Mouse (Mus musculus) telencephalon, adult 2 months (tissue): ENCODE measurements around the gene Ppp2r2c.

ENCODE experiments used
- DNase-seq: peaks from one replicate; pipeline ENCODE4 v3.0.0-alpha.2; 2011; ENCODE audit warnings: low read depth, low spot score

Ppp2r2c gene

DNA sequence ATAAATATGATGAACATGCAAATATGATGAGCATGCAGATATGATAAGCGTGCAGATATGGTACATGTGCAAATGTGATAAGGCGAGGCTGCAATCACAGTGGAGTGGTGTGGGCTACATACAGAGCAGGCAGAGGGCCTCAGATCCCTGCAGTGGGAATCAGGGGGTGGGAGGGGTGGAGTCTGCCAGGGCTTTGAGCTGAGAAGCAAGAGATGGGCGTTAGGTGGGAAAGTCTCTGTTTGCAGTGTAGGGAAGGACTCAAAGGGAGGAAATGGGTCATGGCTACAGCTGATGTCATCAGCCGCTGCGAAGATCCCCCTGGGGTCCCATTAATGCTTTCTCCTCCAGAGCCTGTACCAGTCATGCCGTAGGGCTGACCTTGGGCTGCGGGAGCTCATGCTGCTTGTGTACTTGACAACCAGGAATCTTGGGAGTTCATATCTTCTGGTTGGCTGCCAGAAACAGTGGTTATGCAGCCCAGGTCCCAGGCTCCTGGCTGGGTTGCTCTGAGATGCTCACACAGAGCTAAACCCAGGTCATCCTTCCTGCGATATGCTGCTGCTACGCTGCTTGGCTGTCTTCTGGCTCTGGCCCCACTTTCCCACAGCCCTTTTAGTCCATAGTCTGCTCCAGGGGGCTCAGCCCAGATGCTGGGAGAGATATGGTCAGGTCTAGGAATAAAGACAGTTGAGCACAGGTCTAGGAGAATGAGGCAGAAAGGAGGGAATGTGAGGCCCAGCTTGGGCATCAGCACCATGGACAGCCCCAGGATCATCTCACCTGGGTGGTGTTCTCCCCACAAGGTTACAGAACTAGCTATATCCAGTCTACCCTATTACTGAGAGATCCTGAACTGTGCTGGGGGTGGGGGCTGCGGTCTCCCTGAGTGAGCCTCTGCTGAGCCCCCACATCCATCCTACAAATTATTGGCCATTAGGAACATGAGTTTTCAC is 27.6 kb downstream of the Ppp2r2c start:
- DNase-seq: no peak

DNA sequence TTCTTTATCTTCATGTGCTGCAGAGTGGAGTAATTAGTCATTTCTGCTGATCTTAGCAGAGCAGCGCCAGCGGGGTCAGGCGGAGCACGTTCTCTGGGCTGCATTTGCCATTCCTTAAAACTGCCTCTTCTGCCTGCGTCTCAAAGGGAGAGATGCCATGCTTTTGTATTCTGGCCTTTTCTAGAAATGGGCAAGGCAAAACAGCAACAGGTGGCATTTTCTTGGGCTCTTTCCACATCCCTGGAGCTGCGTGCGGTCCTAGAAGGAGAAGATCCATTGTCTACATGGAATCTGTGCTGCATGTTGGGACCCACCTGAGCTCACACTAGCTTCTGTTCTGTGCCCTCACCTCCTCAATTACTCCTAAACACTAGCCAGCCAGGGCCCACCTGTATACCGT is 29.7 kb downstream of the Ppp2r2c start:
- DNase-seq: no peak

DNA sequence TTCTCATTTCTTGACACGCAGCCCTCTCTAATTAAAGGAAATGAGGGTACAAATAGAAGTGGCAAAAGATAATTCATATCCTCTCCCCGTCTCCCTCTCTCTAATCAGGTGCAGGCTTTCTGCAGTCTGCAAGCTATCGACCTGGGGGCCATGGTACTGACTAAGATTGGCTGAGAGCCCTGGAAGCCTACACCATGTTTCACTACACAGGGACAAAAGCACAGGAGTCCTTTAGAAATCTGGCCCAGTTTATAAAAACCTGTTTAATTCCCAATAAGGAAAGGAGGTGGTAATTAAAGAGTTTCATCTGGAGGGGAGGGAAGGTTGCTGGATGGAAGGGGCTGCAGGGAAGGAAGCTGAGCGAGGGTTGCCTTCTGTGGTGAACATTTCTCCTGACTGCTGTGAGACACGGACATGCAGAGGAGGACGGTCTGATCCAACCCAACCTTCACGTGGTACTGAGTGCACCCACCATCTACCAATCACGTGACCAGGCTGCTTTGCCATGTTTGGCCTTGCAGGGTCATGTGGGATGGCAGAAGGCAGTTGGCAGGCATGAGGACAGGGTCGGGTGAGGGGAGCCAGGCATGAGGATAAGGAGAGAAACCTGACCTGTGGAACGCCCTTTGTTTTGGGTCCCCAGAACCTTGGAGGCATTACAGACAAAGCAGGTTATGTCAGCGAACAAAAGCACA is 30.2 kb downstream of the Ppp2r2c start:
- DNase-seq: no peak

DNA sequence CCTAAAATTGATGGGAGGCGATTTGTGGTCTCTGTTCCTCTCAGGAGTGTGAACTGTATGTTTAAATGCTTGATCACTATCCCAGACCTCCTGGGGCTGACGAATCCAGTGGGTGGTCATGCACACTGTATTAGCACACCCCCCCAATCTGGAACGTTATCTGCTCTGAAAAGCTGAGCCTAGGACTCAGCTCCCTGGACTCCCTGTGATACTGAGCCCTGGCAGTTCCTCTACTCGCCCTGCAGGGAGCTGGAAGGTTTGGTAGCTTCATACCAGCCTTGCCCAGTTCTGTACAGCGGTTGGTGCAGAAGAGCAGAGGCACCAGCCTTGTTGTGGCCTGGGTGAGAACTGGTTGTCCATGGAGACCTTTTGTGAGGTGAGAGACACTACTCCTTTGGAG is 31.1 kb downstream of the Ppp2r2c start:
- no peak for DNase-seq

DNA sequence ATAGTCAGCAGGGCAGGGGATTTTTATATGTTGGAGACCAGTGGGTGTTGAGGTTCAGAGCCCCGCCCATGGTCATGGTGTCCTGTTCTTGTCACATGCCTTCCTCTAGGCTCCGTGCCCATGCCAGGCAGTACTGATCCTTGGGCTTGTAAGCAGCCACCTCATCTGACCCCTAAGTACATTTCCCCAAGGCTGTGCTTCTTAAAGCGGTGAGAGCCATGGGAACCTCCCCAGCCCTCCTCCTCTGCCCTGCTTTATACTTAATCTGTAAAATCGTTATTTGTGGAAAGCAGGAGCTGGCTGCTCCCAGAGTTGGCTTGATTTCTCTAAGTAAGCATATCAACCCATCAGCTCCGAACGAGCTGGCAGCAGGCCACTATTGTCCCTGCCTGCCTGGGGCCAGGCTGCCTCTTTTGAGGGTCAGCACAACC is 31.9 kb downstream of the Ppp2r2c start:
- DNase-seq: no peak

DNA sequence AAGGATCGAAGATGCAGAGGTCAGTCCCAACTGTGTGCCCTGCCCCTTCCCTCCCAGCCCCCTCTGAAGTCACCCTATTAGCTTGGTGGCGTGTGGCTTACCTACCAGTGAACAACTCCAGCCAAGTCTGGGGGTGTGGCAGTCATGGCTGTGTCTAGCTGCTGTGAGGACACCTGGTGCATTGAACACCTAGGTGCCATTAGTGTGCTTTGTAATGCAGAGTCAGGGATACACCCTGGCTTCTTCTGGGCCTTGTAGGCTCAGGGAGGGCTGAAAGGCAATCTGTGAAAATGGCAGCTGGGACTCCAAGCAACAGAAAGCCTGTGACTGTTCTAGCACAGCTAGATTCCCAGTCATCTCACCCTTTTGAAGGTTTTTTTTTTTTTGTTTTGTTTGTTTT is 34.5 kb downstream of the Ppp2r2c start:
- no peak for DNase-seq

DNA sequence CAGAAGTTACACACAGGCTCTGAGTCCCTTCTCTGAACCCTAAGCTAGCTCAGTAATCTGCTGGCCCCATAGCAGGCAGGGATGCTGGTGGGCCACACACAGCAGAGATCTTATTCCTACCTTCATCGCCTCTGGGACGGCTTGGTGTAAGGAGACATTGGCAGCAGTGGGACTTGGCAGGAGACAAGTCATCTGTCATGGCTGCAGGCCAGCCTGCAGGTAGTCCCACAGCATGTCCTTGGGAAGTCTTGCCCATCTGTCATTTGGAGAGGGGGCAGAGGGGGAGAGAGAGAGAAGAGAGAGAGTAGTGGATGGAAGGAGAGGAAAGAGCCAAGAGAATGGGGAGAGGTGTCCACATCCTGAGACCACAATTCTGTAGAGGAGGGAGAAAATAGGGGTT is 35.8 kb downstream of the Ppp2r2c start:
- DNase-seq: no peak

DNA sequence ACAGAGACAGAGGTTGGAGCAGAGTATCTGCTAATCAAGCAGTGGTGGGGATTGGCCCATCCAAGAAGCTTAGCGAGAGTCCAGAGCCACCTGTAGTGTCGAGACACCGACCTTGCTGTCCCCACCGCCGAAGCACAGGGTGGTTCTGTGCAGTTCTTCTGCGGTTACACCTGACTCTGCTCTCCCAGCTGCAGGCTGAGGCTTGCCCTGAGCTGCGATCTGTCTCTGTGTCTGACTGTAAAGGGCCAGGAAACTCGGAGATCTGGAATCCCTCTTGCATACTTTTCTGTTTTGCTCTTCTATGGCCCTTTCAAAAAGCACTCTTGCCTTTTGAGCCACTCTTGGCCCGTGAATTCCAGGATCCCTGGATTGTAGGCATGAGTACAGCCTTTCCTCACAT is 36.4 kb downstream of the Ppp2r2c start:
- no peak for DNase-seq

DNA sequence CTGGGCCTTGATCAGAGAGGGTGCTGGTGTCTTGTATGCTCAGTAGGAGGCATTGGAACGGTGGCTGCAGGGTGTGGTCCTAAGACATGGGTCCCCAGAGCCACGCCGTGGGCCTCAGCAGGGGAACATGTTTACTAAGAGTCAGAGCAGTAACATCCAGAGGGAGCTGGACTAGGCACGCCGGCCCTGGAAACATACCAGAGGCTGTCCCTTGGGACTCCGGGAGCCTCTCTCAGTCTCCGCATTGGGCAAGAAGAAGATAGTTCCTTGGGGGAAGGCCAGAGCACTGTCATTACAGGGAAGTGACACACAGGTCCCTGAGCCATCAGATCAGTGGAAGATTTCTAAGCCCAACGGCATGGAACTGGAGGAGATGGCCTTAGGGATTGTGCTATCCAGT is 36.9 kb downstream of the Ppp2r2c start:
- DNase-seq: no peak

DNA sequence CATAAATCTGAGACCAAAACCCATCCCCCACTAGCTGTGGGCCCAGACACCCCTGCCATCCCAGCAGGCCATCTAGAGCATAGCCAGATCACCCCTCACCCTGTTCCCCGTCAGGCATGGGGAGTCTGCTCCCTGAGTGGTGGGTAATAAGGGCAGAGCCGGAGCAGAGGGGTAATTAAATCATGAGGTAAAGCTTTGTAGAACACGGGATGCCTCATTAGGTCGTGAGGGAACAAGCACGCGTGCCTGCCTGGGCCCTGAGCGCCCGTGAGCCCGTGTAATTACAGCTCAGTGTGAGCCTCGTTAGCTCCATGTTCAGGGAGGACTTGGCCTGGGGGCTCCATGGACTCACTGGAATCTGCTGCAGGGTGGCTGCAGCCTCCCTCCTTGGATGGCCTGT is 39.4 kb downstream of the Ppp2r2c start:
- DNase-seq: no peak

DNA sequence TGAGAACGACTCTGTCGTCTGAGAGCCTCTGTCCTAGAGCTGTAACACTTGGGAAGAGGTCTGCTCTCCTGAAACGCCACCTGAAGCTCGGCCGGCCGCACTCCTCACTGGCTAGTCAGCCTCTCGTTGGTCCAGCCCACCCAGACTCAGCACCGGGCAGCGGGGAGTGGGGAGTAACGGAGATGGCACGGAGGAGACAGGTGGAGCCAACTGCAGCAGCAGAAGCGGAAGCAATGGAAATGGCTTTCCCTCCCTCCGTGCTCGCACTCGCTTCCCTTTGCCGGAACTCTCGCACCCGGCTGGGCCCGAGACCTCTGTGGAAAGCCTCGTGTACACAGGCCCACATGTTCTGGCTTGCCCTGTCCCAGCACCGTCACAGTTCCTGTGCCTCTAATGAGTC is 41.2 kb downstream of the Ppp2r2c start:
- DNase-seq: no peak

DNA sequence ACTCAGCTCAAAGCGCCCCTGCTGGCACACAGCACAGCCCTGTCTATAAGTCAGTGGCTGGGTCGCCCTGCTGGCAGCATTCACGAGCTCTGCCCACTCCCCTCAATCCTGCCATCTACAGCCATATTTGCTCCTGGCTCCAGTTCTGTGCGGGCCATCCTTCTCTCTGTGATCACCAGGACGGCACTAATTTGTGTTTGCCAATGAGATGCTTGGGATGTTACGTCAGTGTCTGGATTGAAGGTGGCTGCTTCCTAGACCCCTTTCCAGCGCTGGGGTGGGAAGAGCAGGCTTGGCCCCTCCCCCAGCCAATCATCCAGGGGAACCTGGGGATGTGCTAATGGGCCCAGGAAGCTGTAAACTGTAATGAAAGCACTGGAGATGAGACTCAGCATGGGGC is 42.7 kb downstream of the Ppp2r2c start:
- DNase-seq: no peak

DNA sequence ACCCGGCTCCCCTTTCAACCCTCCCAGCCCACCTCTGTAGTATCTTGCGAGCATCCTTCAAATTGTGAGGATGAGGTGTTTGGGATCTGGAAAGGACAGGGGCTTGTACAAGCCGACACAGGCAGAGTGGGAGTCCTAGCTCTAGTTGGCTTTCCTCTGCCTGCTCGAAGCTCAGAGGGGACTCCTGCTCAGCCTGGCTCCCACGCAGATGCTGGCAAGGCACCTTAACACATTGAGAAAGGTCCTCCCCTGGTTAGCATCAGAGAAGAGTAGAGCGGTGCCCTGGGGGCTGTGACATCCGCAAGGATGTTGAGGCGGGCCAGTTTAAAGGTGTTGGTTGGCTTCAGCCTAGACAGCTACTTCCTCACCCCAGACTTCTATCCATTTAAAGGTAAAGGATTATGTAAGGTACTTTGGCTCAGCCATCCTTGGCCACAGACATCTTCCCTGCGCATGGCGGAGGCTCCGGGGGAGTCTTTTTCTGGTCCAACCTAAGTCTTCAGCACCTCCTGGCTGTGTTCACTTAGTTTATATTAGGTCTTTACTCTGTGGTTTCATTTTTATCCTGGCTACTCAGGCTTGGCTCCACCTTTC is 43.5 kb downstream of the Ppp2r2c start:
- no peak for DNase-seq

DNA sequence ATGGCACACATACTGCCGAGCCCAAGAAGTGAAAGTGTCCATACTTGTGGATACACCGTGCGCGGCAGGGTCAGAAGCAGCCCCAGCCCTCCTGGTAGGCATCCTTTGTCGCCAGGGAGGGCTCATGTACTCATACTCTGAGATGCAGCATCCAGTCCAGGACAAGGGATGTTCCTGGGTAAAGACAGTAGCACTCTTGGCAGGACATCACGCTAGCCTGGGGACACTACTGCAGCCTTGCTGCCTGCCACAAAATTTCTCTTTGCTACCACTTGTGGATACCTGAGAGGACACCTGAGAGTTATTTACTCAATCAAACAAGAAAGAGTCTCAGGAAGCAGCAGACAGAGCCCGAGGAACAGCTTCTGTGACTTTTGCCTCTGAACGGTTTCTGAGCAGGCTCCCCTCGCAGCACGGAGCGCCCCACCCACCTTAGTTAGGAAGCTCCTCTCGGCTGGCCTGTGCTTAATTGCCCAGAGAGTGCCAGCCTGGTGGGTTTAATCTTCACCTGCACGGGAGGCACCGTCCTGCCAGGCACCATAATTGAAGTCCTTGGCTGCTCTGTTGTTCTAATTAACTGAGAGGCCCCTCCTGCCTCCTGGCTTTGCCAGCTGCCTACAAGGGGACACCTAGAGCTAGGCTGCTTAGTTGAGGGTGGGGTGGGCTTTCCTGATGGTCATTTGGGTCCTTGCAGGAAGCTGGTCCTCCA is 44.4 kb downstream of the Ppp2r2c start:
- no peak for DNase-seq

DNA sequence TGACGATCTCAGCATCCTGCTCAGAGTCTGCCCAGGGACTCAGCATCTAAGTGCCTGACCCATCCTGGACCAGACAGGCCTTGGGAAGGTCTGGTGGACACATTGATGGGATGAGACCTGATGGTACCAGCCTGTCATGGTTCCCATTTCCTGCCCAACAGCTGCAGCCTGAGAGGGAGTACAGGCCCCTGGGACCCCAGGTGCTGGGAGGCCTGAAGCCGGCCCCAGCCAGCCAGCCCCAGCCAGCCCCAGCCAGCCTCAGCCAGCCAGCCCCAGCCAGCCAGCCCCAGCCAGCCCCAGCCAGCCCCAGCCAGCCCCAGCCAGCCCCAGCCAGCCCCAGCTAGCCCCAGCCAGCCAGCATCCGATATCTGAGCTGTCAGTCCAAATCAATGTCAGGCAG is 46.9 kb downstream of the Ppp2r2c start:
- DNase-seq: no peak

DNA sequence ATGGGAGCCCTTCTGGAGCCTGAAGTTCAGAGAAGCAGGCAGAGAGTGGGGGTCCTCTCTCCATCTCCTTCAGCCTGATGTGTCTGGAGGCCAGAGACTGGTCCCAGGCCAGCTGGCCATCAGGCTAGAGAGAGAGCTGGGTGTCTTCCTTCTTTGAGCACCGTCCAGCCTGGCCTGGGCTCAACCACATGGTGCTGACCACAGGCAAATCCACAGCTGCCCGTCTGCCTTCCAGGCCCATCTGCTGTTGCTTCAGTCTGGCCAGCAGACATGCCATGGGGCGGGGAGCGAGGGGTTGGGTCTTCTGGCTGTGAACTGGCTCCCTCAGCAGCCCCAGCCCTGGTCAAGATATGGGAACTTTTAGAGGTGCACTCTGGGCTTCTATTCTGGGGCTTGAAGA is 48.3 kb downstream of the Ppp2r2c start:
- no peak for DNase-seq

DNA sequence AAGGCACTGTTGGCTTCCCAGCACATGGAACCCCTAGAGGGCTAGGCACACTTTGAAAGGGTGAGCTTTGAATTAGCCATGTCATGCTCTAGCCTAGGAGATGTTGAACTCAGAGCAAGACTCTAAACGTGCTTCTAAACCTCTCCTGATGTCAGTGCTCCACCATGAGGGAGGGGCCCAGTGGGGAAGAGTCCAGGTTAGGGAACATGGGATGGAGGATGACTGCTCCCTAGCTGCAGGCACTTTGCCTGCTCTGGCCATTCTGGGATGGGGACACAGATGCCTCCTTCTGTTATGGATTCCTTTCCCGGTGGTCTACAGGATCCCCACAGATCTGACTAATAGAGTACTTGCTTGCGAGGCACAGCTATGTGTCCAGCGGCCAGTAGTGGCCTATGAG is 48.9 kb downstream of the Ppp2r2c start:
- no peak for DNase-seq

DNA sequence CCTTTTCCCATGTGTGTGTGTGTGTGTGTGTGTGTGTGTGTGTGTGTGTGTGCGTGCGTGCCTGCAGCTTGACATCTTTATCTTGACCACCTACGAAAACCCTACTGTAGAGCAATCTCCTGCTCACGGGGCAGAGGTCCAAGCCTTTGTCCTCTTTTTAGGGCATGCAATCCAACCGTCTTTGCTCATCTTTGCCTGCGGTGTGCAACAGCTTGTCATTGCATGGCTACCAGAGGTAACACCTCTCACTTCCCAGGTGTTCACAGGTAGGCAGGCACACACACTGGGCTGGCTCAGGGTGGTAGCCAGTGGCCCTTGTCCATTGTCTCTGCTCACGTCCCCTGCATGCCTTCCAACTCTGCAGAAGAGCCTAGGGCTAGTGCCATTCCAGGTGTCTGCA is 49.7 kb downstream of the Ppp2r2c start:
- no peak for DNase-seq

DNA sequence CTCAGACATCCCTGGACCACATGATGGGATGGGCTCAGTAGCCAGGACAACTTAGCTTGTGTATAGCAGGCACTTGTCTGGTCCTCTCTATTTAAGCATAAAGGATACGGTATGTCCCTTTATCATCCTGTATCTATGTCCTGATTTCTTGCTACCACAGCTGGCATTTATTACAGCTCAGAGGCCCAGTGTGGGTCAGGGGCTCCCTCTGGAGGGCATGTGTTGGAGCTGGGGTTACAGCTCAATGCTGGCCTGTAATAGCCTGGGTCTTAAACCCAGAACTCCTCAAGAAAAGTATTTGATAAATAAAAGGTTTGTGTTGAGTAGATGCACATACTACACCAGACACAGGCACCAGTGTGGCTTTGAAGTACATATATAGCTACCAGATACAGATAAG is 51.8 kb downstream of the Ppp2r2c start:
- no peak for DNase-seq

DNA sequence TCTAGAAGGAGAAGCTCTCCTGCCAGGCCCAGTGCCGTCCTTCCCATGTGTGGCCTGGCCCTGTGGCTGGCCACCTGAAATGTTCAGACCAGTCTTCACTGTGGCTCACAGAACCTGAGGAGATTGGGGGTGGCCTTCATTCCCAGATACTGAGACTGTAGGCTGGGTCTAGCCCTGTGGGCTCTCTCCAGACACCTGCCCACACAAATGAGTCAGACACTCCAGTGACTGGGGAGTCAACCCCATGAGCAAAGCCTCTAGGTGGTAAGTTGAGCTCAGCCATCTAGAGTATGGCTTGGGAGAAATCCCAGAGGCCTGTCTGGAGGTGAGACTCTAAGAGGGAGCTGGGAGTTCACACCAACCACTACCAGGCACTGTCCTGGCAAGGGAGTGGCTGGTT is 53.6 kb downstream of the Ppp2r2c start:
- DNase-seq: no peak

DNA sequence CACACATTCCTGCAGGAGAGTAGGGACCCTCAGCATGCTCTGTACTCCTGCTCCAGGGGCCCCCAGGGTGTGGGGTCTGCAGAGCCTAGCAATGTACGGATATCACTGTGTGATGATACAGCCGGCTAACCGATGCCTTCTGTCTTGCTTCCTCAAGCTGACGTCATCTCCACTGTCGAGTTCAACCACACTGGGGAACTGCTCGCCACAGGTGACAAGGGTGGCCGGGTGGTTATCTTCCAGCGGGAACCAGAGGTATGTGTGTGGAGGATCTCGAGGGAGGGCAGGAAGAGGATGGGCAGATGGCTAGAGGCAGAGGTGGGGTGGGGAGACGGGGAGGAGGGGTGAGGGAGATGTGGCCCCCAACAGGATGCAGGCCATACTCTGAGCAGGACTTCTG is 54.5 kb downstream of the Ppp2r2c start:
- DNase-seq: no peak
